Mouse (Mus musculus) embryonic facial prominence, embryonic 14.5 days (tissue): ENCODE results near the gene Aldh9a1. TPM values are rescaled to one million over a fixed set of nuclear protein-coding genes. Genes with fewer than 3 reads are reported as not detected.

Source experiments
- microRNA-seq: library from miRNA; unstranded; fragments of <30 nt; microRNA quantifications from one replicate; pipeline ENCODE4, GENCODE M21; 2016; ENCODE audit warnings: borderline number of aligned reads
- polyA plus RNA-seq: library from polyadenylated mRNA; unstranded; fragments of >200 nt; fragmentation: Nextera tagmentation; extraction: Ambion mirVana; gene quantifications from 2 replicates; pipeline ENCODE4 v1.2.1, GENCODE M21; 2014

The Aldh9a1 gene
- polyA plus RNA-seq, 1 experiment from 2014 or later: 40.7 TPM

Small RNA genes within 50 kb of the gene (microRNA-seq; reads per million reads assigned to microRNA genes)
- gene Gm25911: not detected

Other genes starting within 250 kb of the Aldh9a1 start
- 54.8 and 56.2 TPM in 2 replicates for gene Uck2, start 64.7 kb upstream of the Aldh9a1 start, polyA plus RNA-seq
- gene Tmco1, start 41.6 kb upstream of the Aldh9a1 start, polyA plus RNA-seq: 80.6 and 90.0 TPM in 2 replicates
- 74.7 and 86.9 TPM in 2 replicates for gene Mgst3, start 43.9 kb downstream of the Aldh9a1 start, polyA plus RNA-seq
- not detected in 2 replicates for gene Lrrc52, start 116.8 kb downstream of the Aldh9a1 start, polyA plus RNA-seq
- gene Rxrg, start 248.4 kb downstream of the Aldh9a1 start, polyA plus RNA-seq: 20.9 and 25.2 TPM in 2 replicates